Mouse (Mus musculus) frontal cortex, postnatal 36 days (tissue): ENCODE measurements around the gene Elovl1.

Experiments
- DNase-seq, 2 experiments: peaks; one replicate each; pipeline ENCODE4 v3.0.0; 2022; ENCODE audit warnings: low spot score in 2 of 2

Gene Elovl1

GRCm38 (mm10) chr4:118429215-118429895 lies 1.5 kb downstream of the Elovl1 start:
- DNase-seq, result no peak

- no peak for DNase-seq
These were observed 4.4 kb downstream of the Elovl1 start for GRCm38 (mm10) chr4:118432332-118432731.

GRCm38 (mm10) chr4:118436820-118437603 lies 9.1 kb downstream of the Elovl1 start, which contains the start of gene Cdc20:
Cdc20 (minus strand) TSS chr4:118437352.
- peak; percentile 77 to 91 for DNase-seq

GRCm38 (mm10) chr4:118437829-118438253 lies 9.9 kb downstream of the Elovl1 start:
- no peak for DNase-seq

- DNase-seq, result peak in 1 of 2 experiments; percentile 29
These were observed 17.2 kb downstream of the Elovl1 start for GRCm38 (mm10) chr4:118445088-118445487.

- no peak for DNase-seq
These were observed 18.0 kb downstream of the Elovl1 start for GRCm38 (mm10) chr4:118445781-118446414.

- DNase-seq, result no peak
These were observed 18.7 kb downstream of the Elovl1 start for GRCm38 (mm10) chr4:118446415-118447153.

- peak in 1 of 2 experiments; percentile 43 for DNase-seq
These were observed 29.6 kb downstream of the Elovl1 start, which contains the start of gene Mpl for GRCm38 (mm10) chr4:118457345-118457975. Mpl (minus strand) TSS chr4:118457513.

- DNase-seq, result peak in 1 of 2 experiments; percentile 30
These were observed 37.1 kb downstream of the Elovl1 start for GRCm38 (mm10) chr4:118464956-118465355.

- DNase-seq, result no peak
These were observed 37.8 kb downstream of the Elovl1 start for GRCm38 (mm10) chr4:118465697-118466163.

- no peak for DNase-seq
These were observed 43.4 kb downstream of the Elovl1 start for GRCm38 (mm10) chr4:118471281-118471680.

GRCm38 (mm10) chr4:118472687-118473086 lies 44.8 kb downstream of the Elovl1 start:
- no peak for DNase-seq

- no peak for DNase-seq
These were observed 49.1 kb downstream of the Elovl1 start for GRCm38 (mm10) chr4:118476773-118477530.
